Comparison of ENCODE assay signal across 25 mouse cellular contexts in genomic region chr10:18422968-18423367, GRCm38 (mm10).
DNase-seq lines count a peak whose midpoint lies in the region; ATAC-seq and TF ChIP-seq lines count a peak whose summit lies in the region.
"Had no signal": no experiment of that assay in that cellular context is flagged by ENCODE, and none has a peak within 500 bp of the region (broad histone marks: within the 10 kb centered on the region; RNA-seq: fewer than 3 reads in every experiment).

No protein-coding gene starts in this region.

- H3K4me1 ChIP-seq in liver, postnatal 0 days (ENCODE audit: insufficient read depth), result no peaks in the 10 kb centered on the region
- H3K4me1 ChIP-seq in ES-E14 (ENCODE audit: control insufficient read depth in 2 of 2, insufficient read depth in 2 of 2, low read length in 2 of 2, poor library complexity in 1 of 2), result peaks cover 22 to 28% of the 10 kb centered on the region in 2 experiments

- H3K36me3 ChIP-seq in liver, postnatal 0 days (replicated peaks; ENCODE audit: insufficient read depth, low read length), result no peaks in the 10 kb centered on the region
- H3K36me3 ChIP-seq in ES-E14 (ENCODE audit: control insufficient read depth, insufficient read depth, low read length, poor library complexity, severe bottlenecking), result no peaks in the 10 kb centered on the region; the same call in 1 of the 2 replicates
- H3K36me3 ChIP-seq: liver, embryonic 15.5 days; lung, embryonic 15.5 days had no signal

- no peak for DNase-seq in liver, postnatal 0 days
- DNase-seq in liver (no peak), ES-E14 (ENCODE audit: low read depth, low spot score) (no peak)
- peak; percentile 13 for DNase-seq in thymus, postnatal 25 days
- no peak for DNase-seq in thymus, postnatal 14 days
- no peak for DNase-seq in cerebellum, adult 11-12 months
- no peak for DNase-seq in cerebellum, postnatal 36 days
- DNase-seq: adrenal gland, postnatal 14 days; cerebellum, postnatal 14 days; gastrocnemius, postnatal 14 days; heart, adult 2 months; heart, postnatal 14 days; kidney, adult 11 months; kidney, postnatal 25 days had no signal

- H3K27me3 ChIP-seq in liver, postnatal 0 days (ENCODE audit: insufficient read depth, low read length), result no peaks in the 10 kb centered on the region
- H3K27me3 ChIP-seq: CH12.LX; kidney, embryonic 15.5 days; liver, embryonic 15.5 days; lung, embryonic 15.5 days; neural tube, embryonic 12.5 days had no signal

- 0 out of 2 replicates have a peak overlapping the region, but pooled peaks have one; percentile 13 for H3K4me2 ChIP-seq in liver, postnatal 0 days (ENCODE audit: low read depth, low read length)
- H3K4me2 ChIP-seq: hindbrain, embryonic 14.5 days; kidney, embryonic 15.5 days; liver, embryonic 15.5 days; lung, embryonic 15.5 days; midbrain, embryonic 11.5 days; neural tube, embryonic 12.5 days had no signal

- H3K4me3 ChIP-seq in liver, postnatal 0 days (ENCODE audit: low read depth, low read length), result no peak overlapping the region
- no peak overlapping the region for H3K4me3 ChIP-seq in ES-E14 (ENCODE audit: insufficient read depth in 1 of 2, low read depth in 1 of 2, low read length in 2 of 2, poor library complexity in 1 of 2, severe bottlenecking in 1 of 2)
- H3K4me3 ChIP-seq: heart, adult 2 months; kidney, embryonic 15.5 days; liver, embryonic 15.5 days; lung, embryonic 15.5 days; myocyte; neural tube, embryonic 12.5 days had no signal

- 46% methylated on average over 3 of the region's 3 CpGs for WGBS in liver, postnatal 0 days (ENCODE audit: insufficient replicate concordance)

- H3K9ac ChIP-seq in liver, postnatal 0 days (replicated peaks), result no peak overlapping the region
- peak overlapping the region; percentile 16; the same call in 1 of the 2 replicates for H3K9ac ChIP-seq in ES-E14 (ENCODE audit: insufficient read depth, low read depth, low read length, poor library complexity, severe bottlenecking)
- H3K9ac ChIP-seq: hindbrain, embryonic 14.5 days; kidney, embryonic 15.5 days; liver, embryonic 15.5 days; lung, embryonic 15.5 days; neural tube, embryonic 12.5 days had no signal

- H3K27ac ChIP-seq in liver, postnatal 0 days (ENCODE audit: low read depth), result no peak overlapping the region
- peak overlapping the region; percentile 95 for H3K27ac ChIP-seq in ES-E14 (ENCODE audit: insufficient read depth, low read depth, low read length, poor library complexity, severe bottlenecking)
- H3K27ac ChIP-seq: heart, adult 2 months; hindbrain, embryonic 14.5 days; kidney, embryonic 15.5 days; liver, embryonic 15.5 days; lung, embryonic 15.5 days; neural tube, embryonic 12.5 days had no signal

- no peaks in the 10 kb centered on the region for H3K9me3 ChIP-seq in liver, postnatal 0 days (ENCODE audit: low read length)
- H3K9me3 ChIP-seq in ES-E14 (ENCODE audit: control insufficient read depth, insufficient read depth, low read depth, low read length), result no peaks in the 10 kb centered on the region
- H3K9me3 ChIP-seq: kidney, embryonic 15.5 days; liver, embryonic 15.5 days; lung, embryonic 15.5 days had no signal

- TF ChIP-seq EP300 in liver, postnatal 0 days (IDR thresholded peaks at IDR 0.05; ENCODE audit: low read depth), result no peak

- no peak for TF ChIP-seq CTCF in liver, postnatal 0 days (IDR thresholded peaks at IDR 0.05; ENCODE audit: low read depth)

- in situ Hi-C loops in ES-E14 (cut with MboI; ENCODE audit: low sequenced_read_pairs in 2 of 2, unreplicated experiment in 2 of 2), result no loop called here

- ATAC-seq in liver, postnatal 0 days, result no peak
- peak; percentile 42; the same call in 1 of the 2 replicates for ATAC-seq in granulocyte monocyte progenitor cell, adult 5-6 weeks (replicated peaks; ENCODE audit: poor library complexity, severe bottlenecking)
- ATAC-seq: forebrain, embryonic 14.5 days; midbrain, embryonic 16.5 days had no signal

TF ChIP-seq in ES-E14, 5 proteins besides CTCF, POLR2A, EP300 and RAD21:
- TF ChIP-seq ZC3H11A (IDR thresholded peaks at IDR 0.05; ENCODE audit: borderline replicate concordance, low read depth, low read length) (no peak), HCFC1 (IDR thresholded peaks at IDR 0.05; ENCODE audit: borderline replicate concordance, insufficient read depth, low read length) (no peak), CHD2 (IDR thresholded peaks at IDR 0.05; ENCODE audit: low read depth, low read length) (0 out of 2 replicates have a peak, but pooled peaks have one; percentile 12)
